Mouse (Mus musculus): ENCODE measurements at regions not wholly inside any gene's neighbourhood (a gene's known extent, or its start where the extent isn't known, plus 50 kb on each side); places are given as distances from the start of the nearest gene placed in this dataset.

- no peak for TF ChIP-seq ZC3H11A (IDR thresholded peaks at IDR 0.05; ENCODE audit: borderline replicate concordance, low read depth, low read length)
- TF ChIP-seq CHD2 (IDR thresholded peaks at IDR 0.05; ENCODE audit: low read depth, low read length): no peak
- no peak for TF ChIP-seq ZNF384 (IDR thresholded peaks at IDR 0.05; ENCODE audit: low read depth, low read length)
- TF ChIP-seq HCFC1 (IDR thresholded peaks at IDR 0.05; ENCODE audit: borderline replicate concordance, insufficient read depth, low read length): no peak
- no peak for TF ChIP-seq MAFK (IDR thresholded peaks at IDR 0.05; ENCODE audit: insufficient read depth, low read depth, low read length)
- no peak overlapping the region for H3K27ac ChIP-seq (ENCODE audit: insufficient read depth, low read depth, low read length, poor library complexity, severe bottlenecking)
- no peaks in the 10 kb centered on the region for H3K9me3 ChIP-seq (ENCODE audit: control insufficient read depth, insufficient read depth, low read depth, low read length)
- in situ Hi-C loops (cut with MboI; ENCODE audit: low sequenced_read_pairs in 2 of 2, unreplicated experiment in 2 of 2): no loop called here
- H3K4me3 ChIP-seq (ENCODE audit: insufficient read depth in 1 of 2, low read depth in 1 of 2, low read length in 2 of 2, poor library complexity in 1 of 2, severe bottlenecking in 1 of 2): no peak overlapping the region
- H3K4me1 ChIP-seq (ENCODE audit: control insufficient read depth in 2 of 2, insufficient read depth in 2 of 2, low read length in 2 of 2, poor library complexity in 1 of 2): no peaks in the 10 kb centered on the region
- no peak for DNase-seq (ENCODE audit: low read depth, low spot score)
- no peak overlapping the region for H3K9ac ChIP-seq (ENCODE audit: insufficient read depth, low read depth, low read length, poor library complexity, severe bottlenecking)
- no peaks in the 10 kb centered on the region for H3K36me3 ChIP-seq (ENCODE audit: control insufficient read depth, insufficient read depth, low read length, poor library complexity, severe bottlenecking)
Measured at GRCm38 (mm10) chr1:137696796-137697195, 478.7 kb downstream of the Ptprc start.

- TF ChIP-seq ZC3H11A (IDR thresholded peaks at IDR 0.05; ENCODE audit: borderline replicate concordance, low read depth, low read length) (no peak), CHD2 (IDR thresholded peaks at IDR 0.05; ENCODE audit: low read depth, low read length) (no peak), MAFK (IDR thresholded peaks at IDR 0.05; ENCODE audit: insufficient read depth, low read depth, low read length) (no peak), ZNF384 (IDR thresholded peaks at IDR 0.05; ENCODE audit: low read depth, low read length) (no peak), HCFC1 (IDR thresholded peaks at IDR 0.05; ENCODE audit: borderline replicate concordance, insufficient read depth, low read length) (no peak)
- no peaks in the 10 kb centered on the region for H3K4me1 ChIP-seq (ENCODE audit: control insufficient read depth in 2 of 2, insufficient read depth in 2 of 2, low read length in 2 of 2, poor library complexity in 1 of 2)
- no peak overlapping the region for H3K4me3 ChIP-seq (ENCODE audit: insufficient read depth in 1 of 2, low read depth in 1 of 2, low read length in 2 of 2, poor library complexity in 1 of 2, severe bottlenecking in 1 of 2)
- no peak overlapping the region for H3K9ac ChIP-seq (ENCODE audit: insufficient read depth, low read depth, low read length, poor library complexity, severe bottlenecking)
- peak; percentile 43 for DNase-seq (ENCODE audit: low read depth, low spot score)
- in situ Hi-C loops (cut with MboI; ENCODE audit: low sequenced_read_pairs in 2 of 2, unreplicated experiment in 2 of 2): no loop called here
- no peaks in the 10 kb centered on the region for H3K36me3 ChIP-seq (ENCODE audit: control insufficient read depth, insufficient read depth, low read length, poor library complexity, severe bottlenecking)
- no peak overlapping the region for H3K27ac ChIP-seq (ENCODE audit: insufficient read depth, low read depth, low read length, poor library complexity, severe bottlenecking)
- H3K9me3 ChIP-seq (ENCODE audit: control insufficient read depth, insufficient read depth, low read depth, low read length): no peaks in the 10 kb centered on the region
Measured at GRCm38 (mm10) chr1:137695751-137696150, 479.8 kb downstream of the Ptprc start.

GRCm38 (mm10) chr1:137692525-137692924, 483.0 kb downstream of the Ptprc start:
- DNase-seq (ENCODE audit: low read depth, low spot score): no peak

GRCm38 (mm10) chr1:137690860-137691595, 484.5 kb downstream of the Ptprc start:
- Histone ChIP-seq H3K36me3 (ENCODE audit: control insufficient read depth, insufficient read depth, low read length, poor library complexity, severe bottlenecking) (no peaks in the 10 kb centered on the region), H3K4me3 (ENCODE audit: insufficient read depth in 1 of 2, low read depth in 1 of 2, low read length in 2 of 2, poor library complexity in 1 of 2, severe bottlenecking in 1 of 2) (no peak overlapping the region), H3K4me1 (ENCODE audit: control insufficient read depth in 2 of 2, insufficient read depth in 2 of 2, low read length in 2 of 2, poor library complexity in 1 of 2) (no peaks in the 10 kb centered on the region), H3K9ac (ENCODE audit: insufficient read depth, low read depth, low read length, poor library complexity, severe bottlenecking) (no peak overlapping the region), H3K9me3 (ENCODE audit: control insufficient read depth, insufficient read depth, low read depth, low read length) (no peaks in the 10 kb centered on the region), H3K27ac (ENCODE audit: insufficient read depth, low read depth, low read length, poor library complexity, severe bottlenecking) (no peak overlapping the region)
- TF ChIP-seq CHD2 (IDR thresholded peaks at IDR 0.05; ENCODE audit: low read depth, low read length) (no peak), ZNF384 (IDR thresholded peaks at IDR 0.05; ENCODE audit: low read depth, low read length) (no peak), HCFC1 (IDR thresholded peaks at IDR 0.05; ENCODE audit: borderline replicate concordance, insufficient read depth, low read length) (no peak), ZC3H11A (IDR thresholded peaks at IDR 0.05; ENCODE audit: borderline replicate concordance, low read depth, low read length) (no peak), MAFK (IDR thresholded peaks at IDR 0.05; ENCODE audit: insufficient read depth, low read depth, low read length) (no peak)
- DNase-seq (ENCODE audit: low read depth, low spot score): no peak
- in situ Hi-C loops (cut with MboI; ENCODE audit: low sequenced_read_pairs in 2 of 2, unreplicated experiment in 2 of 2): no loop called here

More at GRCm38 (mm10) chr1:137692525-137692924, 483.0 kb downstream of the Ptprc start:
- in situ Hi-C loops (cut with MboI; ENCODE audit: low sequenced_read_pairs in 2 of 2, unreplicated experiment in 2 of 2): no loop called here
- no peaks in the 10 kb centered on the region for H3K9me3 ChIP-seq (ENCODE audit: control insufficient read depth, insufficient read depth, low read depth, low read length)
- no peaks in the 10 kb centered on the region for H3K36me3 ChIP-seq (ENCODE audit: control insufficient read depth, insufficient read depth, low read length, poor library complexity, severe bottlenecking)
- no peaks in the 10 kb centered on the region for H3K4me1 ChIP-seq (ENCODE audit: control insufficient read depth in 2 of 2, insufficient read depth in 2 of 2, low read length in 2 of 2, poor library complexity in 1 of 2)
- TF ChIP-seq HCFC1 (IDR thresholded peaks at IDR 0.05; ENCODE audit: borderline replicate concordance, insufficient read depth, low read length) (no peak), ZC3H11A (IDR thresholded peaks at IDR 0.05; ENCODE audit: borderline replicate concordance, low read depth, low read length) (no peak)
- H3K4me3 ChIP-seq (ENCODE audit: insufficient read depth in 1 of 2, low read depth in 1 of 2, low read length in 2 of 2, poor library complexity in 1 of 2, severe bottlenecking in 1 of 2): no peak overlapping the region
- H3K9ac ChIP-seq (ENCODE audit: insufficient read depth, low read depth, low read length, poor library complexity, severe bottlenecking): no peak overlapping the region
- H3K27ac ChIP-seq (ENCODE audit: insufficient read depth, low read depth, low read length, poor library complexity, severe bottlenecking): no peak overlapping the region

All from ES-E14 (cell line).